Mouse (Mus musculus): ENCODE measurements around the gene Arhgap22.

The Arhgap22 gene

GRCm38 (mm10) chr14:33282447-33282846 is 68.6 kb downstream of the Arhgap22 start:
- DNase-seq (ENCODE audit: low read depth, low spot score), result no peak

- DNase-seq (ENCODE audit: low read depth, low spot score), result no peak
Measured at GRCm38 (mm10) chr14:33287920-33288319, 74.1 kb downstream of the Arhgap22 start.

DNA sequence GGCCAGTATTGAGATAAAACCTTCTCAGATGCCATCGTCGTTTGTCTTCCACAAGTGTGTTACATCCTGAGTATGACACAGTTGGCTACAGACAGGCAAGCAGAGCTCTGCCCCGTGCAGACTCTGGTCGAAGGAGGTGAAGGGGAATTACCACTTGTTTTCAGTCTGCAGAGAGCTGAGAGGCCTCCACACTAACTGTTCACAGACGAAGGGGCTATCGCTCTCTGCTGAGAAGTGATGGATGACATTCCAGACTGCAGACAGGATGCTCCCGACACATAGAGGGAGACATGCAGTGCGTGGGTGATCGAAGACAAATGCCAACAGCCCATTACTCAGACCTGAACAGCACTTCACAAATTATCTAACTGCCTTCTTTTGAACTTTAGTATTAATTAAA is 76.2 kb downstream of the Arhgap22 start:
- no peak for DNase-seq (ENCODE audit: low read depth, low spot score)

DNA sequence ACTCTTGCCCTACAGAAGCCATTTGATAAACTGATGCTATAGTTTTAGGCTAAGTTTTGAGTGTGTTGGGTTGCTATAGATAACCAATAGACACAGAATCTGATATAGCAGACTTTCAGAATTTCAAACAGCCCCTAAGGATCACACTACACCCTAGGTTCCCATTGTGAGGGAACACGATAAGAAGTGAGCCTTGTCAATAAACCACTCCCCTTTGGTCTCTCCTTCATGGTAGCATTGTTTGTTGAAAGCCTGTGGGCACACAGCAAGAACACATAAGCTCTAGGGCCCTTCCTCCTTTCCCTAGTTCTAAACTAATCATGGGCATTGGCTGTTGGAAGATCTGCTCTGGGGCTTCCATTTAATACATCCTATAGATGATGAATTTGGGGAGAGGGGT is 80.7 kb downstream of the Arhgap22 start:
- no peak for DNase-seq (ENCODE audit: low read depth, low spot score)

- DNase-seq (ENCODE audit: low read depth, low spot score), result no peak
Measured at GRCm38 (mm10) chr14:33296698-33297341, 83.0 kb downstream of the Arhgap22 start.

DNA sequence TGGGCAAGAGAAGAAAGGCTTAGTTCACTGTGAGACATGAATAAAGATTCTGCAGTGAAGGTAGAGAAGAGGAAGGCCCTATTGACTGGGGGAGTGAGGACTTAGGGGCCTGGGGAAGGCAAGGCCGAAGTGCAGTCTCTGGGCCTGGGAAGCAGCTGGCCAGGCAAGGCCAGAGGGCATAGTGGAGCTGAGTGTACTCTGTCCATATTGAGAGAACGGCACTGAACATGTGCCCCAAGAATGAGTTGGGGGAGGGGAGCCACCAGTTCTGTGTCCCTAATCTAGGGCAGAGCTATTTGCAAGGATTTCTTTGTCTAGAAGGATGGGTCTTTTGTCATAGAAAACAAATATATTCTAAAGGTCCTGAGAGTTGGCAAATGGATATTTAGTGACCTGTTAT is 86.8 kb downstream of the Arhgap22 start:
- DNase-seq (ENCODE audit: low read depth, low spot score), result no peak

- DNase-seq (ENCODE audit: low read depth, low spot score), result peak; percentile 74
Measured at GRCm38 (mm10) chr14:33303348-33303819, 89.6 kb downstream of the Arhgap22 start.

- DNase-seq (ENCODE audit: low read depth, low spot score), result no peak
Measured at GRCm38 (mm10) chr14:33305645-33306281, 91.9 kb downstream of the Arhgap22 start.

- DNase-seq (ENCODE audit: low read depth, low spot score), result no peak
Measured at GRCm38 (mm10) chr14:33310719-33311118, 96.9 kb downstream of the Arhgap22 start.

GRCm38 (mm10) chr14:33312309-33312708 is 98.5 kb downstream of the Arhgap22 start:
- no peak for DNase-seq (ENCODE audit: low read depth, low spot score)

- DNase-seq (ENCODE audit: low read depth, low spot score), result peak; percentile 89
Measured at GRCm38 (mm10) chr14:33313624-33314023, 99.8 kb downstream of the Arhgap22 start.

DNA sequence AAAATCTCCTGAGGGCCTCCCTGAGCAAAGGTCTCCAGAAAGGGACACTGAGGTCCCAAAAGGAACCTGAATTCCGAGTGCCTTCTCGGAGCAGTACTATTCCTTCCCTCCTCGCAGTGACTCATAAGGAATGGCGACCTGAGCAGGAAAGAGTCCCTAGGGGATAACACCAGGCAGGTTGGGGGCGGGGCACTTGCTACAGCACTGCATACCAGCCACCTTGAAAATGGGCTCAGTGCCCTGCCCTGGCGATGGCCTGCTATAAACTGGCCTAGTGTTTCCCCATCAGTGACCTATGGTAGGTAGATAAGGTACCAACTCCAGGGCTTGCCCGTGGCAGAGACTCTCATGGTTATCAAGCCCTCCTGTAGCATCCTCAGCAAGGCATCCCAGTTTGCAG is 100.3 kb downstream of the Arhgap22 start:
- no peak for DNase-seq (ENCODE audit: low read depth, low spot score)

- no peak for DNase-seq (ENCODE audit: low read depth, low spot score)
Measured at GRCm38 (mm10) chr14:33315111-33315510, 101.3 kb downstream of the Arhgap22 start.

- no peak for DNase-seq (ENCODE audit: low read depth, low spot score)
Measured at GRCm38 (mm10) chr14:33315771-33316170, 101.9 kb downstream of the Arhgap22 start.

DNA sequence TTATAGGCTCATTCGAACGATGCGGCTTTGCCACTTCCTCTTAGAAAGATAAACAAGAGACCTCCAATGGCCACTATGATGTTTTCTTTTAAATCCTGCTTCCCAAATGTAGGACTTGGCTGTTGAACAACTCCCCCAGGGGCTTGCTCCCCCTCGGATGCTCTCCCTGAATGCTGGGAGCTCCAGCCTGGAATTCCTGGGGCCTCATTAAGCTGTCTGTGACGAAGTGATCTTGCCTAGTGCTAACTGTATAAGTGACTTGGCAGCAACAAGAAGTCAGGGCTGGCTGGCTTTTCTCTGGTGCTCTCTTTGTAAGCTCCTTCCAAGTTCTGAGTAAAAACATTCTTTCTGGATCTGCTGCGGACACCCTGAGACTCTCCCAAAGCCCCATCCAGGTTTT is 104.1 kb downstream of the Arhgap22 start:
- no peak for DNase-seq (ENCODE audit: low read depth, low spot score)

GRCm38 (mm10) chr14:33319541-33320521 is 106.0 kb downstream of the Arhgap22 start:
- DNase-seq (ENCODE audit: low read depth, low spot score), result peak; percentile 69

- DNase-seq (ENCODE audit: low read depth, low spot score), result no peak
Measured at GRCm38 (mm10) chr14:33320856-33321255, 107.0 kb downstream of the Arhgap22 start.

- DNase-seq (ENCODE audit: low read depth, low spot score), result no peak
Measured at GRCm38 (mm10) chr14:33322661-33323088, 108.8 kb downstream of the Arhgap22 start.

- DNase-seq (ENCODE audit: low read depth, low spot score), result no peak
Measured at GRCm38 (mm10) chr14:33324556-33324955, 110.7 kb downstream of the Arhgap22 start.

GRCm38 (mm10) chr14:33328369-33328768 is 114.5 kb downstream of the Arhgap22 start:
- DNase-seq (ENCODE audit: low read depth, low spot score), result no peak

- no peak for DNase-seq (ENCODE audit: low read depth, low spot score)
Measured at GRCm38 (mm10) chr14:33329297-33329805, 115.5 kb downstream of the Arhgap22 start.

DNA sequence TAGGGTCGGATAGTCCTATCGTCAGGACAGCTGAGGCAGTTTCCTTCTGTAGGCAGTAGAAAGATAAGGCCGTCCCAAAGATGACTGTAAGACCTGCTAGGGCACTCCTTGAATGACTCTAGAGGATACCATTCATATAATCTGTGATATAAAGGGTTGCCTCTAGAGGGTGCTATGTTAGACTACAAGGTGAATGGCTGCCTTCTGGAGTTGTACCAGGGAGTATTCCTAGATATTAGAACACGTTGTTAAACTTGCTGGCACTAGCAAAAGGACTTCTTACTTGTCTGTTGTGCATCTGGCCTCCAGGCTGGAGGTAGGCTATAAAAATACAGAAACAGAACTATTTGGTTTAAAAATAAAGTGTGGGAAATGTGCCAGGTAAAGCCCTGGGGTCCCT is 117.2 kb downstream of the Arhgap22 start:
- DNase-seq (ENCODE audit: low read depth, low spot score), result no peak

All from retina, postnatal 7 days (tissue).